Mouse (Mus musculus) gastrocnemius, adult 18-20 months (tissue): ENCODE results near the gene Mgll. TPM values are rescaled to one million over a fixed set of nuclear protein-coding genes. Genes with fewer than 3 reads are reported as not detected.

Source experiments
- DNase-seq: peaks from one replicate; pipeline ENCODE4 v3.0.0; 2021; ENCODE audit warnings: low spot score
- total RNA-seq, 2 experiments: library from RNA; stranded (reverse); gene quantifications; 2 replicates each; pipeline ENCODE4 v1.2.3; 2021

Gene Mgll
- total RNA-seq, 2 experiments from 2014 or later, result 25.2 to 45.8 TPM

- DNase-seq, result no peak
These were observed 119.8 kb downstream of the Mgll start for GRCm38 (mm10) chr6:88843781-88844725.

- no peak for DNase-seq
These were observed 120.8 kb downstream of the Mgll start for GRCm38 (mm10) chr6:88844901-88845565.

- DNase-seq, result no peak
These were observed 123.4 kb downstream of the Mgll start for GRCm38 (mm10) chr6:88847571-88847970.

DNA sequence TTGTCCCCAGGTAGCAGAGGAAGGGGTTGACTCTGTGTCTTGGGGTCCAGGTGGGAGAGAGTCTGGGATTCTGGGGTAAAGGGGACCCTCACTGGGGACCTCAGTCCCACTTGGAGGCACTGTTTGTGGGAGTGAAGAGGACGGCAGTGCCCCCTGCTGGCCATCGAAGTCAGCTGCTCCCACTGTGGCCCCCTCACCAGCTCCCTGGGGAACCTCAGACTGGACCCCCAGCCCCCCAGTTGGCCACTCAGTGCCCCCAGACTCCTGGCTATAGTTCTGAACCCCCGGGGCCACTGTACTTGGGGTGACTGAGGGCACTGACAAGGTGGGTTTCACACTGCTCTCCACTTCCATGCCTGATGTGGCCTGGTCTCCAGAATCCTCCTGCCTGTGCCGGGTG, 125.1 kb downstream of the Mgll start:
- DNase-seq, result no peak

GRCm38 (mm10) chr6:88850034-88850433, 125.8 kb downstream of the Mgll start:
- peak; percentile 75 for DNase-seq

- no peak for DNase-seq
These were observed 130.3 kb downstream of the Mgll start for GRCm38 (mm10) chr6:88854509-88854908.

DNA sequence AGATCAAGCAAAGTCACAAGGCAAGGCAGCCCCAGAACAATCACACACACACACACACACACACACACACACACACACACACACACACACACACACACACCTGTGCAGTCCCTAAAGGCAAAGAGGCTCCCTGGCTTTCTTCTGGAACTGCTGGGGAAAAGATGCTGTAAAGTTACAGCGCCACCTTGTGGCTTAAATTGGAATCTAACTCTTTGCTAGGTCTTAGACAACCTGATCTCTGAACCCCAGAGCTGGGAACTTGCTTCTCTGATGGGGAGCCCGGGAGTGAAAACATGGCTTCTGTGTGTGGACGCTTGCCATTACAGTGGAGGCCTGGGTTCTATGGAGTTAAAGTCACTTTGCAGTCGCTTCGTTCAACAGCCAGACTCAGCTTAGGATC, 131.4 kb downstream of the Mgll start:
- peak; percentile 84 for DNase-seq

DNA sequence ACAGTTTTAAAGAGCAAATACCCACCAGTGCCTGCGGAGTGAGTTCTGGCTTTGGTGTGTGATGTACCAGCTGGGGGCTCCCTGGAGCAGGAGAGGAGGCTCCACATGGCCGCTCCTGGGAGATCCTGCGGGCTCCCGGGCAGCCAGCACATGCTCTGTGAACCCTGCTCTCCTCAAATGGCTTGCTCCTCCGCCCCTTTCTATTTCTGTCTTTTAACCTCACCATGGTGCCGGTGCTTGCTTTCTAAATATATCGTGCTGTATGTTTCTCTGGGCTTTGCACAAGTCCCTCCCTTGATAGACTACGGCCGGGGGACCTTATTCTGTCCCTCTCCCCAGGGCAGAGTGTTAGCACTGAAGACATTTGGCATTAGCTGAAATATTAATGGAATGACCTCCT, 133.0 kb downstream of the Mgll start:
- peak; percentile 85 for DNase-seq

- no peak for DNase-seq
These were observed 133.6 kb downstream of the Mgll start for GRCm38 (mm10) chr6:88857830-88858229.

GRCm38 (mm10) chr6:88858341-88858740, 134.1 kb downstream of the Mgll start:
- peak; percentile 40 for DNase-seq

DNA sequence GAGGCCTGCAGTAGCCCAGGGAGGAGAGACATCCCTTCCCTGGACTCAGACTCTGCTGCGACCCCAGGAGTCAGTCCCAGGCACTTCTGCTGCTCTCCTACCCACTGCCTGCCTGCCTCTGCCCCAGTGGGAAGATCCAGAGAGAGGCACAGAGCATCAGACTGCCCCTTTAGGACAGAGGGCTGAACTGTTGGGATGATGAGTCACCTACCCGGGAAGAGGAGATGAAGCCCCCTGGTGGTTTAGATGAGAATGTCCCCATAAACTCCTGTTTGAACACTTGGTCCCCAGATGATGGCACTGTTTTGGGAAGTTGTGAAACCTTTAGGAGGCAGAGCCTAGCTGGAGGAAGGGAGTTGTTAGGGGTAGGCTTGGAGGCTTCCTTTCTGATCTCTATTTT, 136.7 kb downstream of the Mgll start:
- DNase-seq, result no peak

DNA sequence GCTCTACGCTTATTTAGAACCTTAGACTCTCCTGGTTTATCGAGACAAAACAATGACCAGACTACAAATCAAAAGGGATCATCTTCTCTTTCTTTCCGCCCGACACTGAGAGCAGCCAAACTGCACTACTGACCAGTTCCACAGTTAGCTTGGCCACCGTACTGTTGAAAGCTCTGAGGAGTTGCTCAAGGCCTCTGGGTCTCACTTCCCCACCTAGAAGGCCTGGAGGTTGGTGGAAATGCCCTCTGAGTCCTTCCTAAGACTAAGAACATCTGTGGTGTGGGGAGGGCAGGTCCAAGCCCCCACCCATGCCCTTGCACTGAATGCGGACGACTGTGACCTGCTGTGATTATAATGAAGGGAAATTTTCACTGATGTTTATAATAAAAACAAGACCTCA, 141.5 kb downstream of the Mgll start:
- DNase-seq, result no peak

- no peak for DNase-seq
These were observed 145.2 kb downstream of the Mgll start for GRCm38 (mm10) chr6:88869459-88869858.

DNA sequence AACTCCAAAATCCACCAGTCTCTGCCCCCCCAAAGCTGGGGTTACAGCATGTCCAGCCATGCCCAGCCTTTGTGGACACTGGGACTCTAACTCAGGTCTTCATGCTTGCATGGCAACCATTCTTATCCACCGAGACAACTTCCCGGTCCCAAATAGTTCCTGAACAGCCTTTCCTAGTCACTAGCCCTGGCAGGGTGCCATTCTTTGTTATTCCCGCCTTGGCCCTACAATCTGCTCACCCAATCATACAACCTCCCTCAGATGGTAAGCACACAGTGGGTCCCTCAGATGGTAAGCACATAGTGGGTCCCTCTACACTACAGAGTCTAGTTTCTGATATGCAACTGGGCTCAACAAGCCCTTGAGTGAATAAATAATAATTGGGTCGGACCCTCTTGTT, 146.4 kb downstream of the Mgll start:
- no peak for DNase-seq

GRCm38 (mm10) chr6:88871546-88871945, 147.3 kb downstream of the Mgll start:
- DNase-seq, result no peak

DNA sequence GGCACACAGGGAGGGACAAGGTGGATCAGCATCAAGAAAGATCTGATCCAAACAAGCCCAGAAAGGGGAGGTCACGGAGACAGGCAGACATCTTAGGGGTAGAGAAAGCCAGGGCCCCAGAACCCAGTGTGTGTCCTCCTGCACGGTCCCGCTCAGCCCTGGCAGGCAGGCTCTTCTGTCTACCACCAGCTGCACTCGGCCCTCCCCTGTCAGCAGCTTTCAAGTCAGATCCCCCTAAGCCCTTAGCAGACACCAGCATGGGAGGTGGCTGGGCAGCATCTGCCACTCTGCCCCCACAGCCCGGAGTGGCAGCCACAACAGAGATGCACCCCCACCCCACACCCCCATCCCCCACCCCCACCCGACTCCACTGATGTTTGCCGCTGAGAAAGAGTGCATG, 148.6 kb downstream of the Mgll start:
- no peak for DNase-seq

GRCm38 (mm10) chr6:88873965-88874867, 150.0 kb downstream of the Mgll start:
- DNase-seq, result no peak

DNA sequence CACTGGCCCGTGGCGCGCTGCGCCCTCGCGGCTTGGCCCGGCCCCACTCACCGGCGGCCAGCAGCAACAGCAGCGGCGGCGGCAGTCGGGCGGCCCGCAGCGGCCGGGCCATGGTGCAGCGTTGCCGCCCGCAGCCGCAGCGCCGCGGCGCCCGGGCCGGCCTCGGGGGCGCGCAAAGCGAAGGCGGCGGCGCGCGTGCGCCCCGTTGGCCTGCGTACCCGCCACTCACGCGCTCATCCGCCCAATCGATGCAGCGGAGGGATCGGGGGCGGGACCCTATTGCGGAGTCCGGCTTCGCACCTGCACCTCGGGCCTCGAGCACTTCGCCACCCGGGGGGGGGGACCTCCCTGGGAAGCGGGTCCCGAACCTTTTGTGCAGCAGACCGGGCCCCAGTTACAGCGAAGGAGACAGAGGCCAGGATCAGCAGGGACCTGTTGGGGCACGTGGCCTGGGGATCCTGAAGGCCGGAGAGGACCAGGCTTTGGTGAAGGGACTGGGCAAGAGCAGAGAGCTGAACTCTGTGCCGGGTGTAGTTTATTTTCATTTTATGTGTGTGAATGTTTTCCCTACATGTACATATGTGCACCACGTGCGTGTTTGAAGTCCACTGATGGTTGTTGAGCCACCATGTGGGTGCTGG, 150.8 kb downstream of the Mgll start, which contains the start of gene Podxl2:
Gene Podxl2 (minus strand): TSS at position 177 of the 641 bp plus-strand sequence.
- DNase-seq, result peak; percentile 71
